Mouse (Mus musculus) heart, postnatal 0 days (tissue): ENCODE data around the gene Uap1.

ENCODE experiments used
- CTCF ChIP-seq: IDR thresholded peaks from 2 replicates; pipeline ENCODE4 v1.5.1; 2016; ENCODE audit warnings: antibody characterized with exemption, control low read depth, low read depth
- EP300 ChIP-seq: IDR thresholded peaks from 2 replicates; pipeline ENCODE4 v1.6.1; 2016; ENCODE audit warnings: antibody characterized with exemption, low read depth

DNA sequence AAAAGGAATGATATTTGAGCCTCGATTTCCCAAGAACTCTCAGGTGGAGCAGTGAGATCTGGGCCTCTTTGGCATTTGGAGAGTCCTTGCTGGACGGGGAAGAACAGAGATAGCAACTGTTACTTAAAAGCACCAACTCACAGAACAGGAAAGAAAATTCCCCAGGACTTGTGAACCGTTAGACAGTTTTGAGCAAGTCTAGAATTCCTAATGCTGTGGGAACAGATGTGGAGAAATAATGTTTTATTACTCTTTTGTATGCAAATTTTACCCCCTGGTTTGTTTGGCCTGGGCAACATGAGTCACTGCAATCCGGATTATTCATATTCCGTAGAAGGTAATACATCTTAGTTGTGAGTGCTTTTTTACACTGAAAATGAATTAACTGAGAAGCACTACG lies 61.1 kb downstream of the Uap1 start:
- TF ChIP-seq CTCF (no peak), EP300 (no peak)
